Mouse (Mus musculus): ENCODE measurements at regions not wholly inside any gene's neighbourhood (a gene's known extent, or its start where the extent isn't known, plus 50 kb on each side); places are given as distances from the start of the nearest gene placed in this dataset.

DNA sequence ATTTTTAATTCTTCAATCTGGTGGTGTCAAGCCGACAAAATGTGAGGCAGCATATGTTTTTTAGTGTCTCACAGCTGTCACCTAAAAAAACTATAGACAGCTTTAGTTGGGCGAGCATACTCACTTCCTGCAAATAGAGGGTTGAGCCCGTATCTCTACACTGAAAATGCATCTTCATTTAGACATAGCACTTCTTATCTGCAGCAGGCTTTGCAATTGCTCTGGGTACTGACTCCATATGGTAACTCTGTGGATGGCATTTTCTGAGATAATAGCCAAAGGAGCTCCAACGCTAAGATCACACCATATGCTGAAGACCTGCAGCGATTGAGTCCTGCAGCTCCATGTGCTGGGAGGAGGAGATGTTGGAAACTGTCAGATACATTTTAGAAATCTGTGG, 49.8 kb upstream of the Grm8 start:
- TF ChIP-seq CTCF (IDR thresholded peaks at IDR 0.05; ENCODE audit: borderline replicate concordance, extremely low read depth, insufficient read depth, insufficient read length): no peak
- TF ChIP-seq POLR2A (IDR thresholded peaks at IDR 0.05; ENCODE audit: borderline replicate concordance, extremely low read depth, insufficient read depth, insufficient read length, poor library complexity, severe bottlenecking): no peak
- peak; percentile 43 for DNase-seq (ENCODE audit: low read depth)
